Mouse (Mus musculus): ENCODE results near the gene Gigyf1.

DNA sequence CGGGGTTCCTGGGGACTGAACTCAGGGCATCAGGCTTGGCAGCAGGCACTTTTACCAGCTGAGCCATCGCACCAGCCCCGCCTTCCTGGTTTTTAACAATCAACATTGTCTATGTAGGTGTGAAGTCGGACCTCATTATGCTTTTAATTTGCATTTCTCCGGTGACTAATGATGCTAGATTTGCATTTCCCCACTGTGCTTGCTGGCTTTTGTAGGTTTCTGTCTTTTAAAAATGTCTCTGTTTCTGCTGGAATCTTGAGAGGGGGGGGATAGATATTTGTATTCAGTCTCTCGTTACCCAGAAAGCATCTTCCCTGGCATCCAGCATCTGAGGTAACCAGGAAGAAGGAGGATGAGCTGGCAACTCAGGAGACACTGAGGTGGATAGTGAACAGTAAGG is 43.2 kb downstream of the Gigyf1 start:
- TF ChIP-seq EP300 (optimal IDR thresholded peaks at IDR 0.05), result no peak
- TF ChIP-seq CTCF (IDR thresholded peaks at IDR 0.05; ENCODE audit: low read depth), result no peak
